Mouse (Mus musculus) small intestine, adult 2 months (tissue): ENCODE measurements around the gene Ehd4. TPM values are rescaled to one million over a fixed set of nuclear protein-coding genes. Genes with fewer than 3 reads are reported as not detected.

Experiments
- H3K27ac ChIP-seq: fragments of 200-500 bp; 2 replicates; pipeline ENCODE4 v1.5.1; 2012; ENCODE audit warnings: low read depth, low read length, control low read depth, inconsistent platforms; ENCODE audit not compliant: insufficient read depth
- H3K27me3 ChIP-seq: fragments of 200-500 bp; 2 replicates; pipeline ENCODE4 v1.6.1; 2012; ENCODE audit warnings: mild to moderate bottlenecking, moderate library complexity, low read length, inconsistent platforms; ENCODE audit not compliant: control insufficient read depth, insufficient read depth
- H3K36me3 ChIP-seq: fragments of 200-500 bp; 2 replicates; pipeline ENCODE4 v1.6.1; 2012; ENCODE audit warnings: mild to moderate bottlenecking, low read length, control low read depth, inconsistent platforms; ENCODE audit not compliant: control insufficient read depth, insufficient read depth
- H3K4me1 ChIP-seq: fragments of 200-500 bp; 2 replicates; pipeline ENCODE4 v1.6.1; 2012; ENCODE audit warnings: low read length, inconsistent platforms, mixed read lengths; ENCODE audit not compliant: control insufficient read depth, insufficient read depth, insufficient read length
- H3K4me3 ChIP-seq: fragments of 200-500 bp; 2 replicates; pipeline ENCODE4 v1.5.1; 2012; ENCODE audit warnings: low read depth, mild to moderate bottlenecking, control low read depth, inconsistent platforms, low read length, moderate library complexity
- CTCF ChIP-seq: fragments of 200-500 bp; IDR thresholded peaks from 2 replicates; pipeline ENCODE4 v1.5.1; 2012; ENCODE audit warnings: low read depth, mild to moderate bottlenecking, control low read depth, inconsistent platforms, low read length, moderate library complexity, mixed read lengths; ENCODE audit not compliant: insufficient replicate concordance, insufficient read length; ENCODE audit errors: extremely low read depth
- POLR2A ChIP-seq: fragments of 200-500 bp; IDR thresholded peaks from 2 replicates; pipeline ENCODE4 v1.6.1; 2012; ENCODE audit warnings: low read depth, mild to moderate bottlenecking, control low read depth, inconsistent platforms, low read length, moderate library complexity
- WGBS: fragments of 180-500 bp; shearing (Covaris S2); methylation state at CpG from one replicate; pipeline ENCODE4 v1.1.7; 2018; 5-methylcytosine and 5-hydroxymethylcytosine counted together
- polyA plus RNA-seq: library from polyadenylated mRNA; depleted of rRNA; stranded (reverse); fragments of >200 nt; gene quantifications from 2 replicates; pipeline ENCODE4 v1.2.3, GENCODE M21; 2012

Gene Ehd4
- polyA plus RNA-seq, 1 experiment: 30.7 TPM

DNA sequence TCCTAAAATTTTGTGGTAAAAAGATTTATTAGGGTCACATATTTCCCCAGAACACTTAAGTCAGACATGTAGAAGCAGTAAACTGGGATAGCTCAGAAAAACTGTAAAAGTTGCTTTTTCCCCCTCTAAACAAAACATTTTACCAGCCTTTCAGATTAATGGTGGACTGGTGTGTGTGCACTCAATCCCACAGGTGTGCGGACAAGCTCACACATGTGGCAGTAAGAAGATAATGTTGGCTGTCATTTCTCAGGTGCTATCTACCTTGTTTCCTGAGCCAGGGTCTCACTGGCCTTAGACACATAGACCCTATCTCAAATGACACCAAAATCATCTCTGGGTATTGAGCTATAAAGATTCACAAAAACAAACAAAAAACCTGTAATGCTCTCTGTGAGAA lies 28.9 kb downstream of the Ehd4 start:
- 98% methylated on average over 1 of the region's 1 CpGs for WGBS
- TF ChIP-seq CTCF (no peak), POLR2A (no peak)
- peaks cover 5% of the 10 kb centered on the region; the same call in 1 of the 2 replicates for H3K4me1 ChIP-seq
- H3K4me3 ChIP-seq: no peak overlapping the region
- H3K36me3 ChIP-seq: peaks cover 12% of the 10 kb centered on the region
- H3K27ac ChIP-seq: no peak overlapping the region
- no peaks in the 10 kb centered on the region for H3K27me3 ChIP-seq

DNA sequence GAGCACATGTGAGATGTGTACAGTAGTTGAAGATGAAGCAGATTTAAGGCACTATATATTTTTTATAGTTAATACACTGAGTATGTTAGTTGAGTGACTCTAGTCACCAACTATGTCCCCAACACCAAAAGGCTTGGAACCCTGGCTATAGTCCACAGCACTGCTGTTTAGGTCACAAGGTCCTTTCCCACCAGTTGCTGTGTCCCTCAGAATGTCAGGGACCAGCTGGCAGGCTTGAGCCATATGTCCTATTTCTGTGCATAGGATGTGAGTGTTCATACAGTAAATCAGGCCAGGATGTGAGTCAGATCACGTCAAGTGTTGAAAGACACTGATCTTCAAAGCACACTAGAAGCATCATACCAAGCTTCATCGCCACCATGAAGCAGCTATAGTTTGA lies 29.5 kb downstream of the Ehd4 start:
- no peak overlapping the region for H3K27ac ChIP-seq
- H3K4me1 ChIP-seq: peaks cover 5% of the 10 kb centered on the region; the same call in 1 of the 2 replicates
- 89% methylated on average over 2 of the region's 2 CpGs for WGBS
- no peak overlapping the region for H3K4me3 ChIP-seq
- peaks cover 12% of the 10 kb centered on the region for H3K36me3 ChIP-seq
- TF ChIP-seq CTCF: no peak
- no peaks in the 10 kb centered on the region for H3K27me3 ChIP-seq

DNA sequence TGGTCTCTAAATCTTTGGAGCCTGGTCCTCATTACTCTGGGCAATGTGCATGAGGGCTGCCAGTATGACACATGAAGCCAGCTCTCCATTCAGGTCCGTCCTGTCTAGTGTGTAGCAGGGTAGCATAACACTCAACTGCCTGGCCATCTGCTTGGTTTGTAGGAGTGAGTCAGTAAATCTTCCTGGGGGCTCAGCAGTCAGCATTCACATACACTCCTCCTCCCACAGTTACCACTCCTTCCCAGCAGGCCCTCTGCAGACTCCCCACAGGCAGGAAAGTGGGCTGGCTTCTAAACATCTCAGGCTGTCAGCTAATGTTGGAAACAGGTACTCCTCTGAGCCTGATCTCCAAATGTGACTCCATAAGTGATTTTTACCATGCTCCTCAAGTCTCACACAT lies 30.3 kb downstream of the Ehd4 start:
- Histone ChIP-seq H3K27ac (no peak overlapping the region), H3K4me3 (no peak overlapping the region), H3K4me1 (peaks cover 5% of the 10 kb centered on the region; the same call in 1 of the 2 replicates), H3K27me3 (no peaks in the 10 kb centered on the region), H3K36me3 (peaks cover 12% of the 10 kb centered on the region)
- no peak for TF ChIP-seq CTCF
- TF ChIP-seq POLR2A: no peak
- 94% methylated on average over 1 of the region's 1 CpGs for WGBS

GRCm38 (mm10) chr2:120122983-120123382 lies 31.4 kb downstream of the Ehd4 start:
- WGBS: 83% methylated on average over 6 of the region's 6 CpGs
- Histone ChIP-seq H3K4me3 (no peak overlapping the region), H3K36me3 (peaks cover 12% of the 10 kb centered on the region), H3K27me3 (no peaks in the 10 kb centered on the region), H3K4me1 (peaks cover 5% of the 10 kb centered on the region; the same call in 1 of the 2 replicates), H3K27ac (peak overlapping the region; percentile 34; the same call in 1 of the 2 replicates)
- TF ChIP-seq POLR2A: no peak
- no peak for TF ChIP-seq CTCF

- no peak overlapping the region for H3K27ac ChIP-seq
- no peaks in the 10 kb centered on the region for H3K27me3 ChIP-seq
- 75% methylated on average over 6 of the region's 6 CpGs for WGBS
- no peak overlapping the region for H3K4me3 ChIP-seq
- H3K4me1 ChIP-seq: peaks cover 4% of the 10 kb centered on the region; the same call in 1 of the 2 replicates
- no peak for TF ChIP-seq POLR2A
- no peak for TF ChIP-seq CTCF
- H3K36me3 ChIP-seq: no peaks in the 10 kb centered on the region; the same call in 1 of the 2 replicates
Observed at GRCm38 (mm10) chr2:120117346-120117745, 37.1 kb downstream of the Ehd4 start.

DNA sequence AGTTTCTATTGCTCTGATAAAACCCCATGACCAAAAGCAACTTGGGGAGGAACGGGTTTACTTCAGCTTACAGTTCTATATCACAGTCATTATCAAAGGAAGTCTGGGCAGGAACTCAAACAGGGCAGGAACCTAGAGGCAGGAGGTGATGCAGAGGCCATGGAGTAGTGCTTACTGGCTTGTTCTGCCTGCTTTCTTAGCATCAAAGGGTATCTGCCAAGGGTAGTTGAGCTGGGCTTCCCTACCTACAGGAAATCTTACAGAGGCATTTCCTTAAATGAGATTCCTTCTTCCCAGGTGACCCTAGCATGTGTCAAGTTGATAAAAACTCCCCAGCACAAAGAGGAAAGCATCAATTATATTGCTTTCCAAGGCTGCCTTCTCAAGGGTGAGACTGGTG lies 38.0 kb downstream of the Ehd4 start:
- no peak overlapping the region for H3K4me3 ChIP-seq
- H3K27ac ChIP-seq: no peak overlapping the region
- H3K36me3 ChIP-seq: no peaks in the 10 kb centered on the region; the same call in 1 of the 2 replicates
- 59% methylated on average over 1 of the region's 1 CpGs for WGBS
- peaks cover 8% of the 10 kb centered on the region; the same call in 1 of the 2 replicates for H3K4me1 ChIP-seq
- no peaks in the 10 kb centered on the region for H3K27me3 ChIP-seq
- TF ChIP-seq CTCF (no peak), POLR2A (no peak)

GRCm38 (mm10) chr2:120114977-120115376 lies 39.4 kb downstream of the Ehd4 start:
- WGBS: 84% methylated on average over 4 of the region's 4 CpGs

More at GRCm38 (mm10) chr2:120114977-120115376, 39.4 kb downstream of the Ehd4 start:
- Histone ChIP-seq H3K4me1 (peaks cover 14% of the 10 kb centered on the region; the same call in 1 of the 2 replicates), H3K27me3 (no peaks in the 10 kb centered on the region), H3K27ac (no peak overlapping the region), H3K4me3 (no peak overlapping the region), H3K36me3 (no peaks in the 10 kb centered on the region; the same call in 1 of the 2 replicates)
- no peak for TF ChIP-seq CTCF
- TF ChIP-seq POLR2A: no peak
